Mouse (Mus musculus): Measurements from ENCODE around the gene Fgd2.

- TF ChIP-seq POLR2A (IDR thresholded peaks at IDR 0.05; ENCODE audit: extremely low read depth, insufficient read depth, low read length) (no peak), CTCF (IDR thresholded peaks at IDR 0.05; ENCODE audit: low read depth, low read length) (no peak)
Observed at GRCm38 (mm10) chr17:29397480-29398433, 37.0 kb downstream of the Fgd2 start.

Data from liver, adult 2 months (tissue).